11 mouse cellular contexts compared by ENCODE assay signal in the genomic region with DNA sequence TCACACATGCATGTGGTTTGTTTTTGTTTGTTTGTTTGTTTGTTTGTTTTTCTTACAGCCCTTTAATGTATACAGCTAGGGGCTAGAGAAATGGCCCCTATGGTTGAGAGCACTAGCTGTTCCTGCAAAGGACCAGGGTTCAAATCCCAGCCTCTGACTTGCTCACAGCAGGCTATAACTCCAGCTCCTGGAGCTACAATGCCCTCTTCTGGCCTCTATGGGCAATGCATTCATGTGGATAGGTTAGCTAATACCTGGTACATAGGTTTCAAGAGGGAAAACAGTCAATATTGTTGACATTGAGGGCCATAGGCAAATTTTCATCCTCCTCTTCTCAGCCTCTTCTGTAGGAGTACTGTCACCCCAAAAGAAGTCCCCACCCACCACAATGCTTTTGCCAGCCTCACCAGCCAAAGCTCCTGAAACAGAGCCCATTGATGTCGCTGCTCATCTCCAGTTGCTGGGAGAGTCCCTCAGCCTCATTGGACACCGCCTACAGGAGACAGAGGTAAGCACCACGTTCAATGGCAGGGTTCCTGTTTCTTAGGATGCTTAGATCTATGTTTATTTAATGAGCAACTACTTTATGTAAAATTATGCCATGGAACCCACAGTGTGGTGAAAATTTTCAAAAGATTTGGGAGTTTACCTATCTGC. TPM values are rescaled to one million over a fixed set of nuclear protein-coding genes. Genes with fewer than 3 reads are reported as not detected.
A peak's percentile ranks its signal among the peaks of the same experiment; 100 is the strongest.
DNase-seq lines count a peak whose midpoint lies in the region; ATAC-seq and TF ChIP-seq lines count a peak whose summit lies in the region.
"Had no signal": no experiment of that assay in that cellular context is flagged by ENCODE, and none has a peak within 500 bp of the region (broad histone marks: within the 10 kb centered on the region; RNA-seq: fewer than 3 reads in every experiment).

No protein-coding gene starts in this region.

- 88% methylated on average over 3 of the region's 3 CpGs for WGBS in hindbrain, embryonic 14.5 days
- 94% methylated on average over 3 of the region's 3 CpGs for WGBS in hindbrain, embryonic 13.5 days

- peak; percentile 15; the same call in 1 of the 2 replicates for TF ChIP-seq RAD21 in MEL (IDR thresholded peaks at IDR 0.05; ENCODE audit: low read depth, low read length)

- intact Hi-C loops in left cerebral cortex, adult 2 months (cut with DNase I): no loop called here
- intact Hi-C loops in left cerebral cortex, postnatal 25 days (cut with DNase I): loop anchor here (1.0 kb wide), 1 partner anchor 31 kb away; no protein-coding TSS in a partner anchor

- H3K4me3 ChIP-seq in left cerebral cortex, adult 2 months: no peak overlapping the region
- H3K4me3 ChIP-seq in MEL (ENCODE audit: control insufficient read depth in 1 of 2, insufficient read depth in 1 of 2, low read depth in 2 of 2, low read length in 2 of 2): no peak overlapping the region
- no peak overlapping the region for H3K4me3 ChIP-seq in hindbrain, embryonic 14.5 days (replicated peaks; ENCODE audit: low read length)
- H3K4me3 ChIP-seq in hindbrain, embryonic 13.5 days: no peak overlapping the region

- no peak for TF ChIP-seq EP300 in MEL (IDR thresholded peaks at IDR 0.05; ENCODE audit: low read depth in 1 of 2, low read length in 2 of 2)

- no peak for DNase-seq in left cerebral cortex, adult 2 months (ENCODE audit: extremely low spot score in 1 of 2, low spot score in 2 of 2)
- no peak for DNase-seq in left cerebral cortex, postnatal 25 days (ENCODE audit: low spot score in 2 of 2)
- peak; percentile 40 for DNase-seq in MEL (ENCODE audit: low read depth, low spot score)
- DNase-seq in hindbrain, embryonic 14.5 days (ENCODE audit: low spot score): no peak
- no peak for DNase-seq in left cerebral cortex, adult 8-10 months (ENCODE audit: low spot score in 2 of 2)
- DNase-seq: cerebellum, adult 9-10 months; heart, postnatal 14 days; left cerebral cortex, postnatal 4 days had no signal

- H3K27me3 ChIP-seq in MEL (ENCODE audit: control insufficient read depth in 1 of 2, insufficient read depth in 2 of 2, low read length in 2 of 2): no peaks in the 10 kb centered on the region
- no peaks in the 10 kb centered on the region for H3K27me3 ChIP-seq in hindbrain, embryonic 14.5 days (ENCODE audit: control insufficient read depth, insufficient read depth, low read length)
- no peaks in the 10 kb centered on the region for H3K27me3 ChIP-seq in hindbrain, embryonic 13.5 days

- H3K27ac ChIP-seq in left cerebral cortex, adult 2 months: no peak overlapping the region
- no peak overlapping the region for H3K27ac ChIP-seq in MEL (ENCODE audit: control insufficient read depth, low read depth, low read length)
- H3K27ac ChIP-seq in hindbrain, embryonic 14.5 days: no peak overlapping the region
- H3K27ac ChIP-seq in hindbrain, embryonic 13.5 days: no peak overlapping the region

- no peak overlapping the region for H3K4me2 ChIP-seq in hindbrain, embryonic 14.5 days (replicated peaks)
- no peak overlapping the region for H3K4me2 ChIP-seq in hindbrain, embryonic 13.5 days

- H3K9me3 ChIP-seq in MEL (replicated peaks; ENCODE audit: insufficient read depth, low read length): no peaks in the 10 kb centered on the region
- H3K9me3 ChIP-seq in hindbrain, embryonic 14.5 days (ENCODE audit: control insufficient read depth, low read length): no peaks in the 10 kb centered on the region
- H3K9me3 ChIP-seq in hindbrain, embryonic 13.5 days: no peaks in the 10 kb centered on the region

- peaks cover 3 to 27% of the 10 kb centered on the region in 2 experiments; a peak in 3 of 4 replicates for H3K36me3 ChIP-seq in MEL (ENCODE audit: control insufficient read depth in 1 of 2, insufficient read depth in 2 of 2, low read length in 2 of 2)
- H3K36me3 ChIP-seq in hindbrain, embryonic 14.5 days (replicated peaks; ENCODE audit: control insufficient read depth, insufficient read depth): peaks cover 79% of the 10 kb centered on the region
- H3K36me3 ChIP-seq in hindbrain, embryonic 13.5 days: peaks cover 75% of the 10 kb centered on the region

- peak; percentile 45 for ATAC-seq in CD4-positive, CD25-positive, alpha-beta regulatory T cell, adult 4 months
- ATAC-seq in megakaryocyte progenitor cell, adult 5-6 weeks (replicated peaks; ENCODE audit: poor library complexity): peak; percentile 84
- ATAC-seq in hindbrain, embryonic 14.5 days (ENCODE audit: low FRiP score): no peak
- no peak for ATAC-seq in hindbrain, embryonic 13.5 days (ENCODE audit: low FRiP score)

- TF ChIP-seq POLR2A in MEL (IDR thresholded peaks at IDR 0.05; ENCODE audit: control insufficient read depth in 1 of 2, insufficient read depth in 1 of 2, low read depth in 1 of 2, low read length in 2 of 2, poor library complexity in 1 of 2): no peak

- TF ChIP-seq CTCF in left cerebral cortex, adult 2 months (IDR thresholded peaks at IDR 0.05): peak; percentile 19; the same call in 1 of the 2 replicates
- TF ChIP-seq CTCF in MEL (IDR thresholded peaks at IDR 0.05 in 2 of 3, conservative IDR thresholded peaks at IDR 0.05 in 1 of 3; ENCODE audit: control insufficient read depth in 1 of 3, insufficient read depth in 1 of 3, low read depth in 2 of 3, low read length in 3 of 3, poor library complexity in 1 of 3, severe bottlenecking in 1 of 3): peak; percentile 40 to 56 (median 46)

- H3K79me2 ChIP-seq in MEL (ENCODE audit: control insufficient read depth, insufficient read depth, low read length, poor library complexity): no peaks in the 10 kb centered on the region

- H3K9ac ChIP-seq in MEL (ENCODE audit: control insufficient read depth, low read depth, low read length, poor library complexity, severe bottlenecking): no peak overlapping the region
- no peak overlapping the region for H3K9ac ChIP-seq in hindbrain, embryonic 14.5 days
- no peak overlapping the region for H3K9ac ChIP-seq in hindbrain, embryonic 13.5 days

- peaks cover 0 to 6% of the 10 kb centered on the region in 2 experiments; a peak in 2 of 4 replicates for H3K4me1 ChIP-seq in MEL (ENCODE audit: control insufficient read depth in 1 of 2, insufficient read depth in 2 of 2, low read length in 2 of 2)
- no peaks in the 10 kb centered on the region for H3K4me1 ChIP-seq in hindbrain, embryonic 14.5 days (replicated peaks; ENCODE audit: control insufficient read depth, insufficient read depth, low read length)
- H3K4me1 ChIP-seq in hindbrain, embryonic 13.5 days (replicated peaks): no peaks in the 10 kb centered on the region

TF ChIP-seq in MEL, 35 proteins besides CTCF, POLR2A, EP300 and RAD21 (continues in another document):
- TF ChIP-seq NRF1 (IDR thresholded peaks at IDR 0.05; ENCODE audit: insufficient read depth, low read depth, low read length, poor library complexity, severe bottlenecking): no peak
- TF ChIP-seq ZNF384 (IDR thresholded peaks at IDR 0.05; ENCODE audit: low read depth, low read length): no peak
- no peak for TF ChIP-seq TAL1 (IDR thresholded peaks at IDR 0.05; ENCODE audit: low read length)
- TF ChIP-seq POLR2AphosphoS5 (IDR thresholded peaks at IDR 0.05; ENCODE audit: borderline replicate concordance, low read depth, low read length): no peak
- no peak for TF ChIP-seq BHLHE40 (IDR thresholded peaks at IDR 0.05; ENCODE audit: borderline replicate concordance, low read depth, low read length)
- TF ChIP-seq E2F4 (IDR thresholded peaks at IDR 0.05; ENCODE audit: borderline replicate concordance, low read depth, low read length): no peak
- TF ChIP-seq NELFE (IDR thresholded peaks at IDR 0.05; ENCODE audit: low read depth, low read length): no peak
- no peak for TF ChIP-seq TBP (IDR thresholded peaks at IDR 0.05; ENCODE audit: low read depth, low read length)
- TF ChIP-seq CHD1 (IDR thresholded peaks at IDR 0.05; ENCODE audit: low read depth, low read length): no peak
- no peak for TF ChIP-seq KAT2A (conservative IDR thresholded peaks at IDR 0.05; ENCODE audit: low read depth, low read length)
- no peak for TF ChIP-seq HCFC1 (IDR thresholded peaks at IDR 0.05; ENCODE audit: low read depth, low read length)
- TF ChIP-seq MXI1 (IDR thresholded peaks at IDR 0.05; ENCODE audit: low read depth, low read length): no peak
- TF ChIP-seq MAX (IDR thresholded peaks at IDR 0.05; ENCODE audit: low read length): no peak
- no peak for TF ChIP-seq POLR2AphosphoS2 (IDR thresholded peaks at IDR 0.05; ENCODE audit: low read length)
- TF ChIP-seq JUND (IDR thresholded peaks at IDR 0.05; ENCODE audit: low read depth, low read length): no peak
- TF ChIP-seq UBTF (IDR thresholded peaks at IDR 0.05; ENCODE audit: borderline replicate concordance, insufficient read depth, low read depth, low read length): no peak
- TF ChIP-seq SIN3A (IDR thresholded peaks at IDR 0.05; ENCODE audit: low read length): no peak

RNA-seq across cellular contexts. Expression of a gene that starts 9.7 kb away (rescaled TPM):
- total RNA-seq in left cerebral cortex, adult 2 months (2021): 10 to 100 TPM; 31.4 to 42.2 TPM
- total RNA-seq in left cerebral cortex, postnatal 25 days (2021): 10 to 100 TPM; 37.6 to 38.6 TPM
- 10 to 100 TPM; 14.1 to 14.6 TPM for polyA plus RNA-seq in CD4-positive, CD25-positive, alpha-beta regulatory T cell, adult 4 months (2017; shearing (Covaris generic))
- 17.6 and 18.0 TPM in 2 replicates for total RNA-seq in MEL (2012; rRNA removed)
- 10 to 100 TPM in 1 of 2 experiments, not detected in 1; 32.6 TPM for polyA plus RNA-seq in MEL (2012; ENCODE audit: insufficient read depth in 1 of 2, insufficient read length in 2 of 2, low read depth in 1 of 2, low replicate concordance in 2 of 2, missing spikeins in 1 of 2)
- 29.6 and 48.4 TPM in 2 replicates for total RNA-seq in megakaryocyte progenitor cell, adult 5-6 weeks (2015)
- total RNA-seq in megakaryocyte progenitor cell, adult 5-6 weeks (2017): 26.4 and 34.4 TPM in 2 replicates
- polyA plus RNA-seq in hindbrain, embryonic 14.5 days (2014; fragmentation: Nextera tagmentation; extraction: Ambion mirVana): 33.3 and 36.8 TPM in 2 replicates
- 10 to 100 TPM; 38.0 to 52.0 (median 41.2) TPM for total RNA-seq in left cerebral cortex, adult 8-10 months (2022)
- polyA plus RNA-seq in hindbrain, embryonic 13.5 days (2015; fragmentation: Nextera tagmentation; extraction: Ambion mirVana): 27.3 and 30.1 TPM in 2 replicates

RNA-seq across cellular contexts. Expression of a gene that starts 30.6 kb away (rescaled TPM):
- total RNA-seq in left cerebral cortex, adult 2 months (2021): 10 to 100 TPM; 24.5 to 28.9 TPM
- total RNA-seq in left cerebral cortex, postnatal 25 days (2021): 10 to 100 TPM; 22.1 to 31.0 TPM
- polyA plus RNA-seq in CD4-positive, CD25-positive, alpha-beta regulatory T cell, adult 4 months (2017; shearing (Covaris generic)): 10 to 100 TPM; 34.7 to 52.0 TPM
- total RNA-seq in MEL (2012; rRNA removed): 21.8 and 22.8 TPM in 2 replicates
- 10 to 100 TPM in 1 of 2 experiments, not detected in 1; 32.6 TPM for polyA plus RNA-seq in MEL (2012; ENCODE audit: insufficient read depth in 1 of 2, insufficient read length in 2 of 2, low read depth in 1 of 2, low replicate concordance in 2 of 2, missing spikeins in 1 of 2)
- 33.8 and 42.0 TPM in 2 replicates for total RNA-seq in megakaryocyte progenitor cell, adult 5-6 weeks (2015)
- 70.8 and 74.8 TPM in 2 replicates for total RNA-seq in megakaryocyte progenitor cell, adult 5-6 weeks (2017)
- 41.0 and 43.5 TPM in 2 replicates for polyA plus RNA-seq in hindbrain, embryonic 14.5 days (2014; fragmentation: Nextera tagmentation; extraction: Ambion mirVana)
- 10 to 100 TPM; 23.3 to 28.4 (median 25.9) TPM for total RNA-seq in left cerebral cortex, adult 8-10 months (2022)
- polyA plus RNA-seq in hindbrain, embryonic 13.5 days (2015; fragmentation: Nextera tagmentation; extraction: Ambion mirVana): 40.7 and 42.0 TPM in 2 replicates

Comparison
In these comparisons a context has a peak if more than half of its experiments do, and no peak if none do; other contexts are left out.
1. ATAC-seq: peak in CD4-positive, CD25-positive, alpha-beta regulatory T cell, adult 4 months (single experiment) and megakaryocyte progenitor cell, adult 5-6 weeks (single experiment); none in hindbrain, embryonic 14.5 days (single experiment) and hindbrain, embryonic 13.5 days (single experiment).